Mouse (Mus musculus) bone marrow, adult 2 months (tissue): ENCODE measurements around the gene Slit3.

Experiments used
- CTCF ChIP-seq: fragments of 200-500 bp; IDR thresholded peaks from 2 replicates; pipeline ENCODE4 v1.5.1; 2011; ENCODE audit warnings: low read length, control low read depth; ENCODE audit not compliant: control insufficient read depth, insufficient read depth
- POLR2A ChIP-seq: fragments of 200-500 bp; IDR thresholded peaks from 2 replicates; pipeline ENCODE4 v1.6.1; 2011; ENCODE audit warnings: low read depth, mild to moderate bottlenecking, control low read depth, low read length, borderline replicate concordance; ENCODE audit not compliant: control insufficient read depth

- no peak for TF ChIP-seq CTCF
- TF ChIP-seq POLR2A, result no peak
Observed at GRCm38 (mm10) chr11:35232321-35232720, 111.3 kb downstream of the Slit3 start.
